Mouse (Mus musculus): ENCODE data around the gene Gm38392. TPM values are rescaled to one million over a fixed set of nuclear protein-coding genes. Genes with fewer than 3 reads are reported as not detected.

Gene Gm38392
- total RNA-seq, 2 experiments from 2014 or later: not detected

GRCm38 (mm10) chr3:88197741-88198504, 89.1 kb downstream of the Gm38392 start:
- DNase-seq: no peak

Small RNA genes within 50 kb of the gene (microRNA-seq; reads per million reads assigned to microRNA genes)
- 0 reads per million in 2 experiments for gene Gm25641
- gene Mir3093: 0 reads per million in 2 experiments
- 0 reads per million in 2 experiments for gene Mir9-1

Other genes with a start within 250 kb of the Gm38392 start
- gene Gpatch4, start 244.1 kb downstream of the Gm38392 start, total RNA-seq (2021): 1 to 10 TPM; 7.2 to 7.5 TPM
- gene Naxe, start 228.7 kb downstream of the Gm38392 start, total RNA-seq (2021): 10 to 100 TPM; 77.4 to 80.8 TPM
- not detected for gene Ttc24, start 208.9 kb downstream of the Gm38392 start, total RNA-seq (2021)
- gene Iqgap3, start 205.2 kb downstream of the Gm38392 start, total RNA-seq (2021): 10 to 100 TPM; 49.2 to 56.5 TPM
- gene Mef2d, start 144.8 kb downstream of the Gm38392 start, total RNA-seq (2021): 100 to 1,000 TPM; 115 to 120 TPM
- gene Rhbg, start 32.5 kb downstream of the Gm38392 start, total RNA-seq (2021): not detected
- gene Tsacc, start 9.8 kb upstream of the Gm38392 start, total RNA-seq (2021): 1 to 10 TPM; 6.1 to 6.2 TPM
- gene Cct3, start 9.9 kb upstream of the Gm38392 start, total RNA-seq (2021): 100 to 1,000 TPM; 257 TPM
- gene Glmp, start 37.8 kb upstream of the Gm38392 start, total RNA-seq (2021): 10 to 100 TPM; 74.8 to 84.6 TPM
- gene Tmem79, start 48.9 kb upstream of the Gm38392 start, total RNA-seq (2021): 1 to 10 TPM; 1.4 to 1.6 TPM
- gene Smg5, start 49.0 kb upstream of the Gm38392 start, total RNA-seq (2021): 10 to 100 TPM; 53.2 to 61.3 TPM
- under 1 TPM; 0.47 to 0.86 TPM for gene Paqr6, start 77.4 kb upstream of the Gm38392 start, total RNA-seq (2021)
- gene Bglap3, start 85.5 kb upstream of the Gm38392 start, total RNA-seq (2021): not detected
- gene Bglap2, start 91.5 kb upstream of the Gm38392 start, total RNA-seq (2021): not detected
- not detected for gene Bglap, start 97.3 kb upstream of the Gm38392 start, total RNA-seq (2021)
- 10 to 100 TPM; 87.5 to 88.0 TPM for gene Pmf1, start 123.1 kb upstream of the Gm38392 start, total RNA-seq (2021)
- 10 to 100 TPM; 13.9 to 14.6 TPM for gene Slc25a44, start 137.9 kb upstream of the Gm38392 start, total RNA-seq (2021)
- 1 to 10 TPM; 1.5 to 1.7 TPM for gene Sema4a, start 174.0 kb upstream of the Gm38392 start, total RNA-seq (2021)
- gene Lmna, start 222.7 kb upstream of the Gm38392 start, total RNA-seq (2021): 100 to 1,000 TPM; 178 to 181 TPM
- gene Mex3a, start 245.2 kb upstream of the Gm38392 start, total RNA-seq (2021): 10 to 100 TPM; 11.7 TPM